Mouse (Mus musculus): ENCODE results near the gene Il17c.

Il17c gene

GRCm38 (mm10) chr8:122421376-122422070 lies at the start of gene Il17c:
Il17c (plus strand) TSS chr8:122422020.
- no peak for ATAC-seq (ENCODE audit: insufficient number of reproducible peaks, low FRiP score, low TSS enrichment)

- no peak for ATAC-seq (ENCODE audit: insufficient number of reproducible peaks, low FRiP score, low TSS enrichment)
Observed at GRCm38 (mm10) chr8:122375320-122375719, 46.5 kb upstream of the Il17c start.

- ATAC-seq (ENCODE audit: insufficient number of reproducible peaks, low FRiP score, low TSS enrichment) = no peak
Observed at GRCm38 (mm10) chr8:122375751-122376364, 46.0 kb upstream of the Il17c start.

GRCm38 (mm10) chr8:122376365-122377231 lies 45.2 kb upstream of the Il17c start, which contains the start of gene Zc3h18:
Zc3h18 (plus strand) TSS chr8:122376609.
- ATAC-seq (ENCODE audit: insufficient number of reproducible peaks, low FRiP score, low TSS enrichment) = peak; percentile 87

GRCm38 (mm10) chr8:122383039-122383438 lies 38.8 kb upstream of the Il17c start:
- no peak for ATAC-seq (ENCODE audit: insufficient number of reproducible peaks, low FRiP score, low TSS enrichment)

- ATAC-seq (ENCODE audit: insufficient number of reproducible peaks, low FRiP score, low TSS enrichment) = no peak
Observed at GRCm38 (mm10) chr8:122389357-122389756, 32.5 kb upstream of the Il17c start.

- ATAC-seq (ENCODE audit: insufficient number of reproducible peaks, low FRiP score, low TSS enrichment) = no peak
Observed at GRCm38 (mm10) chr8:122390758-122391157, 31.1 kb upstream of the Il17c start.

- ATAC-seq (ENCODE audit: insufficient number of reproducible peaks, low FRiP score, low TSS enrichment) = no peak
Observed at GRCm38 (mm10) chr8:122393717-122394116, 28.1 kb upstream of the Il17c start.

GRCm38 (mm10) chr8:122395291-122395690 lies 26.5 kb upstream of the Il17c start:
- peak; percentile 66; the same call in 1 of the 2 replicates for ATAC-seq (ENCODE audit: insufficient number of reproducible peaks, low FRiP score, low TSS enrichment)

- ATAC-seq (ENCODE audit: insufficient number of reproducible peaks, low FRiP score, low TSS enrichment) = no peak
Observed at GRCm38 (mm10) chr8:122398186-122398585, 23.6 kb upstream of the Il17c start.

GRCm38 (mm10) chr8:122405146-122405805 lies 16.5 kb upstream of the Il17c start:
- ATAC-seq (ENCODE audit: insufficient number of reproducible peaks, low FRiP score, low TSS enrichment) = no peak

GRCm38 (mm10) chr8:122407678-122408077 lies 14.1 kb upstream of the Il17c start:
- no peak for ATAC-seq (ENCODE audit: insufficient number of reproducible peaks, low FRiP score, low TSS enrichment)

- ATAC-seq (ENCODE audit: insufficient number of reproducible peaks, low FRiP score, low TSS enrichment) = no peak
Observed at GRCm38 (mm10) chr8:122414311-122414710, 7.5 kb upstream of the Il17c start.

GRCm38 (mm10) chr8:122415554-122415953 lies 6.3 kb upstream of the Il17c start:
- ATAC-seq (ENCODE audit: insufficient number of reproducible peaks, low FRiP score, low TSS enrichment) = no peak

GRCm38 (mm10) chr8:122419881-122420555 lies 1.8 kb upstream of the Il17c start:
- ATAC-seq (ENCODE audit: insufficient number of reproducible peaks, low FRiP score, low TSS enrichment) = no peak

GRCm38 (mm10) chr8:122423217-122423616 lies 1.4 kb downstream of the Il17c start:
- no peak for ATAC-seq (ENCODE audit: insufficient number of reproducible peaks, low FRiP score, low TSS enrichment)

- no peak for ATAC-seq (ENCODE audit: insufficient number of reproducible peaks, low FRiP score, low TSS enrichment)
Observed at GRCm38 (mm10) chr8:122423659-122424058, 1.8 kb downstream of the Il17c start.

- ATAC-seq (ENCODE audit: insufficient number of reproducible peaks, low FRiP score, low TSS enrichment) = no peak
Observed at GRCm38 (mm10) chr8:122426145-122426544, 4.3 kb downstream of the Il17c start.

GRCm38 (mm10) chr8:122427607-122428006 lies 5.8 kb downstream of the Il17c start:
- ATAC-seq (ENCODE audit: insufficient number of reproducible peaks, low FRiP score, low TSS enrichment) = no peak

- ATAC-seq (ENCODE audit: insufficient number of reproducible peaks, low FRiP score, low TSS enrichment) = no peak
Observed at GRCm38 (mm10) chr8:122428163-122428562, 6.3 kb downstream of the Il17c start.

Measured in cerebellum, adult (tissue).